Mouse (Mus musculus) myocyte (in vitro differentiated cells): ENCODE measurements around the gene Acadvl. TPM values are rescaled to one million over a fixed set of nuclear protein-coding genes. Genes with fewer than 3 reads are reported as not detected.

Experiments used
- H3K27me3 ChIP-seq: one replicate; pipeline ENCODE4 v1.6.1; 2011; ENCODE audit not compliant: control insufficient read depth, insufficient read depth, insufficient read length
- H3K36me3 ChIP-seq: one replicate; pipeline ENCODE4 v1.6.1; 2011; ENCODE audit not compliant: control insufficient read depth, insufficient read depth
- H3K4me2 ChIP-seq: one replicate; pipeline ENCODE4 v1.6.1; 2011; ENCODE audit warnings: low read depth, control low read depth
- H3K4me3 ChIP-seq: one replicate; pipeline ENCODE4 v1.5.1; 2011; ENCODE audit warnings: mild to moderate bottlenecking, control low read depth, moderate library complexity
- H3K79me2 ChIP-seq: one replicate; pipeline ENCODE4 v1.6.1; 2011; ENCODE audit not compliant: control insufficient read depth, insufficient read depth
- H3ac ChIP-seq: one replicate; pipeline ENCODE4 v1.6.1; 2011; ENCODE audit not compliant: control insufficient read depth, insufficient read length
- CEBPB ChIP-seq: IDR thresholded peaks from 2 replicates; pipeline ENCODE4 v1.6.1; 2011; ENCODE audit warnings: mild to moderate bottlenecking, moderate library complexity; ENCODE audit not compliant: poor library complexity, insufficient read depth, severe bottlenecking
- E2F4 ChIP-seq: IDR thresholded peaks from one replicate; pipeline ENCODE4 v1.6.1; 2011; ENCODE audit warnings: mild to moderate bottlenecking, control low read depth, moderate library complexity; ENCODE audit not compliant: insufficient read depth
- MAX ChIP-seq: IDR thresholded peaks from one replicate; pipeline ENCODE4 v1.6.1; 2011; ENCODE audit warnings: low read depth, mild to moderate bottlenecking, control low read depth
- MYOD1 ChIP-seq, 3 experiments: IDR thresholded peaks; one replicate each; pipeline ENCODE4 v1.6.1; 2011; ENCODE audit warnings: control low read depth in 2 of 3, low read depth in 2 of 3, mild to moderate bottlenecking in 2 of 3, moderate library complexity in 1 of 3; ENCODE audit not compliant: insufficient read length in 2 of 3, control insufficient read depth in 1 of 3
- MYOG ChIP-seq, 3 experiments: IDR thresholded peaks; one replicate each; pipeline ENCODE4 v1.6.1; 2011; ENCODE audit warnings: control low read depth in 2 of 3, low read depth in 2 of 3, mild to moderate bottlenecking in 2 of 3; ENCODE audit not compliant: insufficient read length in 2 of 3, control insufficient read depth in 1 of 3, insufficient read depth in 1 of 3
- POLR2A ChIP-seq: IDR thresholded peaks from one replicate; pipeline ENCODE4 v1.6.1; 2011; ENCODE audit warnings: low read depth, mild to moderate bottlenecking, control low read depth, moderate library complexity; ENCODE audit not compliant: insufficient read length
- POLR2AphosphoS2 ChIP-seq: IDR thresholded peaks from one replicate; pipeline ENCODE4 v1.6.1; 2011; ENCODE audit warnings: low read depth, control low read depth; ENCODE audit not compliant: insufficient read length
- REST ChIP-seq: IDR thresholded peaks from one replicate; pipeline ENCODE4 v1.6.1; 2011; ENCODE audit warnings: mild to moderate bottlenecking, control low read depth, moderate library complexity; ENCODE audit not compliant: insufficient read depth, insufficient read length
- SRF ChIP-seq: IDR thresholded peaks from one replicate; pipeline ENCODE4 v1.6.1; 2011; ENCODE audit warnings: low read depth; ENCODE audit not compliant: control insufficient read depth, insufficient read length
- TCF12 ChIP-seq: IDR thresholded peaks from one replicate; pipeline ENCODE4 v1.6.1; 2011; ENCODE audit warnings: mild to moderate bottlenecking, control low read depth; ENCODE audit not compliant: poor library complexity, insufficient read depth, severe bottlenecking
- TCF3 ChIP-seq: IDR thresholded peaks from one replicate; pipeline ENCODE4 v1.6.1; 2011; ENCODE audit warnings: low read depth, control low read depth; ENCODE audit not compliant: insufficient read length
- USF1 ChIP-seq: IDR thresholded peaks from one replicate; pipeline ENCODE4 v1.6.1; 2011; ENCODE audit warnings: low read depth, mild to moderate bottlenecking, control low read depth, moderate library complexity
- polyA plus RNA-seq: library from polyadenylated mRNA; unstranded; fragments of >200 nt; fragmentation: generic; extraction: Trizol; gene quantifications from one replicate; pipeline ENCODE4 v1.2.1, GENCODE M21; 2012; ENCODE audit warnings: missing spikeins

Gene Acadvl
- polyA plus RNA-seq, 1 experiment = 130 TPM

GRCm38 (mm10) chr11:70045435-70045834 lies 30.2 kb upstream of the Acadvl start:
- H3K27me3 ChIP-seq = no peaks in the 10 kb centered on the region
- no peaks in the 10 kb centered on the region for H3K36me3 ChIP-seq
- H3K4me2 ChIP-seq = no peak overlapping the region
- TF ChIP-seq TCF3 = no peak
- TF ChIP-seq MYOD1 (IDR thresholded peaks at IDR 0.05; ENCODE audit: control insufficient read depth in 1 of 3, insufficient read length in 2 of 3, low read depth in 2 of 3) = no peak
- TF ChIP-seq SRF = no peak
- no peak for TF ChIP-seq POLR2A
- TF ChIP-seq MAX = no peak
- no peak for TF ChIP-seq E2F4
- no peak for TF ChIP-seq USF1
- TF ChIP-seq MYOG (IDR thresholded peaks at IDR 0.05; ENCODE audit: control insufficient read depth in 1 of 3, insufficient read depth in 1 of 3, insufficient read length in 2 of 3, low read depth in 2 of 3) = no peak
- no peak for TF ChIP-seq REST
- no peak overlapping the region for H3ac ChIP-seq
- no peaks in the 10 kb centered on the region for H3K79me2 ChIP-seq
- no peak overlapping the region for H3K4me3 ChIP-seq

- H3K27me3 ChIP-seq = no peaks in the 10 kb centered on the region
- H3K4me2 ChIP-seq = no peak overlapping the region
- H3K79me2 ChIP-seq = no peaks in the 10 kb centered on the region
- H3ac ChIP-seq = no peak overlapping the region
- no peak overlapping the region for H3K4me3 ChIP-seq
- no peak for TF ChIP-seq TCF3
- TF ChIP-seq REST = no peak
- no peak for TF ChIP-seq MYOG (IDR thresholded peaks at IDR 0.05; ENCODE audit: control insufficient read depth in 1 of 3, insufficient read depth in 1 of 3, insufficient read length in 2 of 3, low read depth in 2 of 3)
- no peak for TF ChIP-seq USF1
- no peak for TF ChIP-seq MYOD1 (IDR thresholded peaks at IDR 0.05; ENCODE audit: control insufficient read depth in 1 of 3, insufficient read length in 2 of 3, low read depth in 2 of 3)
- no peaks in the 10 kb centered on the region for H3K36me3 ChIP-seq
Measured at GRCm38 (mm10) chr11:70043665-70044064, 28.5 kb upstream of the Acadvl start.

GRCm38 (mm10) chr11:70042309-70043085 lies 27.3 kb upstream of the Acadvl start:
- no peak overlapping the region for H3K4me3 ChIP-seq
- peaks cover 2% of the 10 kb centered on the region for H3K36me3 ChIP-seq
- H3ac ChIP-seq = no peak overlapping the region
- no peak overlapping the region for H3K4me2 ChIP-seq
- no peaks in the 10 kb centered on the region for H3K79me2 ChIP-seq
- no peaks in the 10 kb centered on the region for H3K27me3 ChIP-seq
- TF ChIP-seq TCF3 (no peak), USF1 (no peak), POLR2A (no peak), E2F4 (no peak), POLR2AphosphoS2 (no peak), MAX (no peak), CEBPB (no peak), MYOG (IDR thresholded peaks at IDR 0.05; ENCODE audit: control insufficient read depth in 1 of 3, insufficient read depth in 1 of 3, insufficient read length in 2 of 3, low read depth in 2 of 3) (no peak), REST (no peak), TCF12 (no peak), SRF (no peak), MYOD1 (IDR thresholded peaks at IDR 0.05; ENCODE audit: control insufficient read depth in 1 of 3, insufficient read length in 2 of 3, low read depth in 2 of 3) (no peak)

GRCm38 (mm10) chr11:70040184-70040583 lies 25.0 kb upstream of the Acadvl start:
- Histone ChIP-seq H3K27me3 (no peaks in the 10 kb centered on the region), H3K4me3 (no peak overlapping the region), H3ac (no peak overlapping the region), H3K36me3 (peaks cover 10% of the 10 kb centered on the region), H3K4me2 (no peak overlapping the region), H3K79me2 (no peaks in the 10 kb centered on the region)
- TF ChIP-seq CEBPB = no peak
- TF ChIP-seq SRF = no peak
- no peak for TF ChIP-seq MYOD1 (IDR thresholded peaks at IDR 0.05; ENCODE audit: control insufficient read depth in 1 of 3, insufficient read length in 2 of 3, low read depth in 2 of 3)
- no peak for TF ChIP-seq E2F4
- TF ChIP-seq TCF12 = no peak
- TF ChIP-seq POLR2A = no peak
- TF ChIP-seq USF1 = no peak
- TF ChIP-seq REST = no peak
- no peak for TF ChIP-seq MYOG (IDR thresholded peaks at IDR 0.05; ENCODE audit: control insufficient read depth in 1 of 3, insufficient read depth in 1 of 3, insufficient read length in 2 of 3, low read depth in 2 of 3)
- no peak for TF ChIP-seq TCF3
- no peak for TF ChIP-seq POLR2AphosphoS2

GRCm38 (mm10) chr11:70039631-70040030 lies 24.4 kb upstream of the Acadvl start:
- Histone ChIP-seq H3K4me3 (no peak overlapping the region), H3K4me2 (no peak overlapping the region), H3K79me2 (no peaks in the 10 kb centered on the region), H3K27me3 (no peaks in the 10 kb centered on the region), H3ac (no peak overlapping the region), H3K36me3 (peaks cover 14% of the 10 kb centered on the region)
- TF ChIP-seq TCF3 (no peak), REST (no peak), USF1 (no peak), MYOG (IDR thresholded peaks at IDR 0.05; ENCODE audit: control insufficient read depth in 1 of 3, insufficient read depth in 1 of 3, insufficient read length in 2 of 3, low read depth in 2 of 3) (no peak)
